Mouse (Mus musculus) limb, embryonic 14.5 days (tissue): ENCODE measurements around the gene Mapkapk3. TPM values are rescaled to one million over a fixed set of nuclear protein-coding genes. Genes with fewer than 3 reads are reported as not detected.

Experiments used
- ATAC-seq: fragments of 200-750 bp; cut with Nextera tagmentation; 2 replicates; pipeline ENCODE4 v1.8.0; 2017; ENCODE audit warnings: low read depth, moderate number of reproducible peaks, moderate TSS enrichment; ENCODE audit not compliant: low FRiP score
- DNase-seq: peaks from one replicate; pipeline ENCODE4 v3.0.0-alpha.2; 2015; ENCODE audit warnings: low spot score
- H3K27ac ChIP-seq: fragments of 300-500 bp; sonication (generic); replicated peaks from 2 replicates; pipeline ENCODE4 v1.5.1; 2014; ENCODE audit warnings: low read depth, mild to moderate bottlenecking, low read length, moderate library complexity, mixed read lengths
- H3K27me3 ChIP-seq: fragments of 300-500 bp; sonication (generic); 2 replicates; pipeline ENCODE4 v1.6.1; 2014; ENCODE audit warnings: low read length, mixed read lengths; ENCODE audit not compliant: control insufficient read depth, insufficient read depth
- H3K36me3 ChIP-seq: fragments of 300-500 bp; sonication (generic); 2 replicates; pipeline ENCODE4 v1.6.1; 2014; ENCODE audit warnings: mild to moderate bottlenecking, low read length, moderate library complexity, mixed read lengths; ENCODE audit not compliant: control insufficient read depth, insufficient read depth
- H3K4me1 ChIP-seq: fragments of 300-500 bp; sonication (generic); 2 replicates; pipeline ENCODE4 v1.6.1; 2014; ENCODE audit warnings: antibody characterized with exemption, low read length, mixed read lengths; ENCODE audit not compliant: control insufficient read depth, insufficient read depth
- H3K4me2 ChIP-seq: fragments of 300-500 bp; sonication (generic); replicated peaks from 2 replicates; pipeline ENCODE4 v1.6.1; 2014; ENCODE audit warnings: low read depth, mild to moderate bottlenecking, low read length, moderate library complexity; ENCODE audit not compliant: severe bottlenecking
- H3K4me3 ChIP-seq: fragments of 300-500 bp; sonication (generic); replicated peaks from 2 replicates; pipeline ENCODE4 v1.5.1; 2014; ENCODE audit warnings: low read length
- H3K9ac ChIP-seq: fragments of 300-500 bp; sonication (generic); 2 replicates; pipeline ENCODE4 v1.6.1; 2014; ENCODE audit warnings: mild to moderate bottlenecking, low read depth, low read length, moderate library complexity; ENCODE audit not compliant: severe bottlenecking
- H3K9me3 ChIP-seq: fragments of 300-500 bp; sonication (generic); 2 replicates; pipeline ENCODE4 v1.6.1; 2016; ENCODE audit warnings: low read length; ENCODE audit not compliant: control insufficient read depth
- POLR2A ChIP-seq: fragments of 200-500 bp; IDR thresholded peaks from 2 replicates; pipeline ENCODE4 v1.8.0; 2012; ENCODE audit warnings: inconsistent platforms, mild to moderate bottlenecking, moderate library complexity, borderline replicate concordance; ENCODE audit not compliant: insufficient read depth, insufficient read length; ENCODE audit errors: extremely low read depth
- WGBS: fragments of 180-500 bp; shearing (Covaris S2); extraction: QIAGEN DNeasy Blood & Tissue Kit; methylation state at CpG from one replicate; pipeline ENCODE4 v1.1.7; 2014; 5-methylcytosine and 5-hydroxymethylcytosine counted together
- microRNA-seq: library from miRNA; unstranded; fragments of <30 nt; microRNA quantifications from one replicate; pipeline ENCODE4, GENCODE M21; 2016
- polyA plus RNA-seq, 2 experiments: library from polyadenylated mRNA; depleted of rRNA in 1 of 2; stranded (reverse) in 1 of 2; unstranded in 1 of 2; fragments of >200 nt; fragmentation: Nextera tagmentation in 1 of 2; extraction: Ambion mirVana in 1 of 2; gene quantifications; 2 replicates each; pipeline versions ENCODE4 v1.2.1 to v1.2.3; 2012 to 2014

The Mapkapk3 gene
- polyA plus RNA-seq, 2 experiments: 9.7 to 15.2 TPM

DNA sequence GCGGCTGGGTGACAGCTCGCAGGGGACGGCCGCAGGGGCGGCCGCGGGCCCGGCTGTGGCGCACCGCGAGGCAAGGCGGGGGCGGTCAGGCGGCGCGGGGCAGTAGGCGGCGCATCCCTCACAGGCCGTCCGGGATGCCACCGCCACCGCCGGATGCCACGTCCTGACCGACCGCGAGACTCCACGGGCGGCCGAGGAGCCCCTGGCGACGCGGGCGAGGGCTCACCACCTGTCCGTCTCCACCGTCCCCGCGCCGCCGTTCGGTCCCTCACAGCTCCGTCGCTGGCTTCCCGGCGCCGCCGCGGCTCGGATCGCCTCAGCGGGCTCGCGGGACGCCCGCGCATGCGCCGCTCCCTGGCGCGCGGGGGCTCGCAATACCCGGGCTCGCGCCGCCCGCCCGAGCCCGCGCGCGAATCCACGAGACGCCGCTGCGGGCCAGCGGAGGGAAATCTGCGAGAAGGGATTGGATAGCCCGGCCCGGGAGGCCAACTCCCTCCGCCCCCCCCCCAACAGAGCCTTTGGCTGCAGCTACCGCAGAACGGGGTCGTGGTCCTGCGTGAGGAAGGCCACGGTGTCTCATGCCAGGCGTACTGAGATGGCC, 58.0 kb downstream of the Mapkapk3 start, which contains the start of gene Dock3:
Dock3 (minus strand) TSS at position 371 of the 601 bp plus-strand sequence.
- 2% methylated on average over 38 of the region's 87 CpGs for WGBS
- no peak for TF ChIP-seq POLR2A
- peaks cover 76% of the 10 kb centered on the region for H3K27me3 ChIP-seq
- ATAC-seq: peak; percentile 86
- H3K9me3 ChIP-seq: no peaks in the 10 kb centered on the region
- H3K27ac ChIP-seq: no peak within 1 kb of the TSS
- peak within 1 kb of the TSS; percentile 56 for H3K4me3 ChIP-seq
- H3K4me1 ChIP-seq: no peaks in the 10 kb centered on the region
- peak within 1 kb of the TSS; percentile 97 for H3K4me2 ChIP-seq
- peak; percentile 59 for DNase-seq
- no peaks in the 10 kb centered on the region for H3K36me3 ChIP-seq
- peak within 1 kb of the TSS; percentile 46 for H3K9ac ChIP-seq

DNA sequence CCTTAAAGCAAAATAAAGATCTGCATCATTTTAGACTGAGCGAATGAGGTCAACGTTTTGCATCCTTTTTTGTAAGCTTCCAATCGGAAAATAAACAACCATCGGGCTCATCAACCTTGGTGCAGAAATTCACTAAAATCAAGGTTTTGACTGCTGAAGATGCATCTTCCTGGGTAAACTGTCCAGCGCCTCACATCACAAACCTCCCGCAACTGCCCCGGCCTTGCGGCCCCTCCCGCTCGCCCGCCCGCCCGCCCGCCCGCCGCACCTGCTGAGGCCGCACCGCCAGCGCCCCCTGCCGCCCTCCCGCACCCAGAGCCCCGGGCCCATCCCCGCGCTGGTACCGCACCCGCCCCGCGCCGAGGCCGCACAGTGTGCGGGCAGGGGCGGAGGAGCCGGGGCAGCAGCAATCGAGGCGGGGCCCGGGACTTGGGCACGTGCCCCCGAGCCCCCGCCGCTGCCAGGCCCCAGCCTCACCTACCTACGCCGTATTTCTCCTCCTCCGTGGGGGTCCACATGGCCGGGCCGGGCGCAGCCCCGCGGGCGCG, 58.6 kb downstream of the Mapkapk3 start:
- Histone ChIP-seq H3K4me3 (peak overlapping the region; percentile 56), H3K4me1 (no peaks in the 10 kb centered on the region), H3K27me3 (peaks cover 70% of the 10 kb centered on the region), H3K9ac (peak overlapping the region; percentile 46), H3K36me3 (no peaks in the 10 kb centered on the region), H3K4me2 (peak overlapping the region; percentile 97), H3K9me3 (no peaks in the 10 kb centered on the region), H3K27ac (no peak overlapping the region)
- ATAC-seq: 0 out of 2 replicates have a peak, but pooled peaks have one; percentile 3
- WGBS: 3% methylated on average over 22 of the region's 50 CpGs
- no peak for TF ChIP-seq POLR2A
- no peak for DNase-seq

DNA sequence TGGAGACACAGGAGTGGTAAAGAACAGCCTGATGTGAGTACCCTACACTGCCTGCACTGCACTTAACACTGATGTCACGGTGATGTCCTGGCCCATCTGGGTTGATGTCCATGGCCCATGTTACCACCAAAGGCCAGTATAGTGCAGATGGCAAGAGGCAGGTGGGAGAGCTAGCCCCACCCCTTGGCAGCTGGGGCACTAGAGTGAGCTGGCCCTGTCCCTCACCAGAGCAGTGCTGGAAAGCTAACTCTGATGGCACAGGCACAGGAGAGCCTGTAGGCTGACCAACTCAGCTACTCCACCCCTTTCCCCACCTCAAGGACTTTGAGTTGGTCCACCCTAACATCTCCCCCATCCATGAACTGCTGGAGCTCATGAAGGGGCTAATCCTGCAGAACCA, 65.1 kb downstream of the Mapkapk3 start:
- Histone ChIP-seq H3K9me3 (no peaks in the 10 kb centered on the region), H3K27ac (no peak overlapping the region), H3K4me1 (no peaks in the 10 kb centered on the region), H3K9ac (no peak overlapping the region), H3K4me3 (no peak overlapping the region), H3K36me3 (no peaks in the 10 kb centered on the region), H3K4me2 (no peak overlapping the region), H3K27me3 (peaks cover 9% of the 10 kb centered on the region)
- WGBS: 72% methylated on average over 1 of the region's 1 CpGs
- DNase-seq (no peak), ATAC-seq (no peak)
- TF ChIP-seq POLR2A: no peak

Small RNAs within 50 kb of the gene (microRNA-seq; reads per million reads assigned to microRNA genes)
- gene Gm22238: not detected

Other genes with a start within 250 kb of the Mapkapk3 start
- gene Dock3, start 58.0 kb downstream of the Mapkapk3 start, polyA plus RNA-seq (2012; rRNA removed): 1.0 and 1.3 TPM in 2 replicates
- gene Dock3, start 58.0 kb downstream of the Mapkapk3 start, polyA plus RNA-seq (2014; fragmentation: Nextera tagmentation; extraction: Ambion mirVana): 0.55 and 1.2 TPM in 2 replicates
- 8.4 and 12.1 TPM in 2 replicates for gene Cish, start 6.1 kb upstream of the Mapkapk3 start, polyA plus RNA-seq (2012; rRNA removed)
- 5.1 and 5.6 TPM in 2 replicates for gene Cish, start 6.1 kb upstream of the Mapkapk3 start, polyA plus RNA-seq (2014; fragmentation: Nextera tagmentation; extraction: Ambion mirVana)
- 24.9 and 32.9 TPM in 2 replicates for gene Hemk1, start 48.5 kb upstream of the Mapkapk3 start, polyA plus RNA-seq (2012; rRNA removed)
- gene Hemk1, start 48.5 kb upstream of the Mapkapk3 start, polyA plus RNA-seq (2014; fragmentation: Nextera tagmentation; extraction: Ambion mirVana): 12.2 and 12.8 TPM in 2 replicates
- 1.0 and 1.1 TPM in 2 replicates for gene 6430571L13Rik, start 50.7 kb upstream of the Mapkapk3 start, polyA plus RNA-seq (2012; rRNA removed)
- gene 6430571L13Rik, start 50.7 kb upstream of the Mapkapk3 start, polyA plus RNA-seq (2014; fragmentation: Nextera tagmentation; extraction: Ambion mirVana): 0.39 and 0.56 TPM in 2 replicates
- 9.3 and 13.6 TPM in 2 replicates for gene Cacna2d2, start 109.7 kb upstream of the Mapkapk3 start, polyA plus RNA-seq (2012; rRNA removed)
- 0.29 and 0.57 TPM in 2 replicates for gene Cacna2d2, start 109.7 kb upstream of the Mapkapk3 start, polyA plus RNA-seq (2014; fragmentation: Nextera tagmentation; extraction: Ambion mirVana)
- gene Tmem115, start 244.1 kb upstream of the Mapkapk3 start, polyA plus RNA-seq (2012; rRNA removed): 34.9 and 41.3 TPM in 2 replicates
- gene Tmem115, start 244.1 kb upstream of the Mapkapk3 start, polyA plus RNA-seq (2014; fragmentation: Nextera tagmentation; extraction: Ambion mirVana): 54.1 and 58.8 TPM in 2 replicates